Mouse (Mus musculus): ENCODE measurements around the gene Wsb1. TPM values are rescaled to one million over a fixed set of nuclear protein-coding genes. Genes with fewer than 3 reads are reported as not detected.
A peak's percentile ranks its signal among the peaks of the same experiment; 100 is the strongest.
"Not testable (repeated sequence)": the region's sequence is repeated elsewhere in the genome, so short reads cannot be mapped to it uniquely, and the experiment has no call there.

Gene Wsb1
- total RNA-seq, 2 experiments from 2014 or later = 45.0 to 45.1 TPM

DNA sequence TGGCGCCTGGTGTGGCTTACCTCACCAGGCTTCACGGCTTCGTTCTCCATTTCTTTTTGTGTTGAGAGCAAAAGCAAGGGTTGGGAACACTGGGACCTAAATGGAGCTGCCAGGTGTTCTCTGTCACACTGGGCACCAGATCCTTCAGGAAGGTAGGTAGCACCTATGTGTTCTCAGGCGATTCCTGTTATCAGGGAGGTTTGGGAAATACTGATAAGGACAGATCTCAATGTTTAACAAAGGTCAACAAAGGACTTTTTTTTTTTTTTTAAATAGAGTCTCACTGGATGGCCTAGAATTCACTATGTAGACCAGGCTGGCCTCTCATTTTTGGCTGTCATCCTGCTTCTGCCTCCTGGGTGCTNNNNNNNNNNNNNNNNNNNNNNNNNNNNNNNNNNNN is 19.3 kb upstream of the Wsb1 start:
- ATAC-seq (replicated peaks; ENCODE audit: low FRiP score, low TSS enrichment, poor library complexity, severe bottlenecking) = no peak

DNA sequence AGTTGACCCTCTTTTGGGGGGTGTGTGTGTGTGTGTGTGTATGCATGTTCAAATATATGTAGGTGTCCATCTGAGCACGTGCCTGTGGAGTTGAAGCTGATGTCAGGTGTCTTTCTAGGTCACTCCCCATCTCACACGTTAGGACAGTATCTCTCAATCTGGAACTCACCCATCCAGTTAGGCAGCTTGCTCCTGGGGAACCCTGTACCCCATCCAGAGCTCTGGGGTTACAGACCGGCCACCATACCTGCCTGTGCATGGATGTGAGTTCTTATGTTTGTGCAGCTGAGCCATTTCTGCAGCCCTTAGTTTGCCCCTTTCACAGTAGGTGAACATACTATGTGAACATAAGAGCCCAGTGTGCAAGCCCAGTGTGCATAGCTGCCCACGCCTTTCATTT is 18.6 kb upstream of the Wsb1 start:
- no peak for ATAC-seq (replicated peaks; ENCODE audit: low FRiP score, low TSS enrichment, poor library complexity, severe bottlenecking)

DNA sequence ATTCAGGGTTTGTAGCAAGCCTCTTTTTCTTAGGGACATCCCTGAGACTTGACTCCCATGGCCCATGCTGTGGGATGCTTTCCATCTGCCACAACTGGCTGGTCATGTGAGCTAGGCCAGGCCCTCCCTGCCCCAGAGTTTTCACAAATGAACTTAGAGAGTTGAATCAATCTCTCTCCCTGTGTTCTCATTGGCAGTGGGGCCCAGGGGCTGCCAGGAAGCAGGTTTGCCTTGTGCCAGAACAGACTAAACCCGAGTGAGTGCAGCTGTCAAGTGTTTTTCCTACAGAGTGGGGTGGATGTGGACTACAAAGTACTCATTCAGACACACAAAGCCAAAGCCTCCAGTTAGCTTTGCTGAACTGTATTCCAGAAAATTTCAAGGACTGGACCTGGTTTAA is 12.7 kb upstream of the Wsb1 start:
- no peak for ATAC-seq (replicated peaks; ENCODE audit: low FRiP score, low TSS enrichment, poor library complexity, severe bottlenecking)

DNA sequence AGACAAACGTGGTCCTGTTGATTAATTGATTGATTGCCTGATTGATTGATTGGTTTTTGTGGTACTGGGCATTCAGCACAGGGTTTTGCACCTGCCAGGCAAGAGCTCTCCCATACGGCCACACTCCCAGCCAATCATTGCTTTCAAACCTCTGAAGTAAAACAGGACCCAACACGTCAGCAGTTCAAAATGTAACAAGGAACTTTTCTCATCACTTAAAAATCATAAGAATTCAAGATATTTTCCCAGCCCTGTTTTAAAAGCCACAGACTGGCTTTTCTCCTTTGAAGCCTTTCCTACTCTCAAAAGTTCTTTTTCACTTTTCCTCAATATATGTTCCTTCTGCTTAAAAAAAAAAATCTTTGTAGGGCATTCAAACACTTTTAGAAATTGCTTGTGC is 9.9 kb upstream of the Wsb1 start:
- ATAC-seq (replicated peaks; ENCODE audit: low FRiP score, low TSS enrichment, poor library complexity, severe bottlenecking) = no peak

DNA sequence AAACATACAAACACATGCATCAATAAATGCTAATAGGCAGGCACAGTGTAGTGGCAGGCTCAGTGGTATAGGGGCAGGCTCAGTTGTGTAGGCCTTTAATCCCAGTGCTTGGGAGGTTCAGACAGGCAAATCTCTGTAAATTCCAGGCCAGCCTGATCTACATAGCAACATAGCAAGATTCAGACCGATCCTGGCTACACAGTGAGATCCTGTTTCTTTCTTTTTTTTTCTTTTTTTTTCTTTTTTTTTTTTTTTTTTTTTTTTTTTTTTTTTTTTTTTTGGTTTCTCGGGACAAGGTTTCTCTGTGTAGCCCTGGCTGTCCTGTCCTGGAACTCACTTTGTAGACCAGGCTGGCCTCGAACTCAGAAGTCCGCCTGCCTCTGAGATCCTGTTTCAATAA is 5.7 kb upstream of the Wsb1 start:
- ATAC-seq (replicated peaks; ENCODE audit: low FRiP score, low TSS enrichment, poor library complexity, severe bottlenecking) = not testable (repeated sequence)

DNA sequence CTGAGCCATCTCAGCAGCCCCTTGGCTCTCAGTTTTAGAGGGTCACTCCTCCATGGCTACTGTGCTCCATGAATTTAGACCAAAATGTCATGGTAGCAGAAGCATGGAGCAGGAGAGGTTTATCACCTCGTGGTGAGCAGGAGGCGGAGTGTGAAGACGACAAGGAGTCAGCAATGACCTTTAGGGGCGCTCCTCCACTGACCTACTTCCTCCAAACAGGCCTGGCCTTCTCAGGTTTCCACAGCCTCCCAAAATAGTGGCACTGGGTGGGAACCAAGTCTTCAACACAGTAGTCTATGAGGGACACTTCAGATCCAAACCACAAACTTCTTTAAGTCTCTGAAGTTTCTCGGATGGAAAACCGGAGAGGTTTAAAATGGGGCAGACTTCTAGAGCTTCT is 4.3 kb upstream of the Wsb1 start:
- no peak for ATAC-seq (replicated peaks; ENCODE audit: low FRiP score, low TSS enrichment, poor library complexity, severe bottlenecking)

DNA sequence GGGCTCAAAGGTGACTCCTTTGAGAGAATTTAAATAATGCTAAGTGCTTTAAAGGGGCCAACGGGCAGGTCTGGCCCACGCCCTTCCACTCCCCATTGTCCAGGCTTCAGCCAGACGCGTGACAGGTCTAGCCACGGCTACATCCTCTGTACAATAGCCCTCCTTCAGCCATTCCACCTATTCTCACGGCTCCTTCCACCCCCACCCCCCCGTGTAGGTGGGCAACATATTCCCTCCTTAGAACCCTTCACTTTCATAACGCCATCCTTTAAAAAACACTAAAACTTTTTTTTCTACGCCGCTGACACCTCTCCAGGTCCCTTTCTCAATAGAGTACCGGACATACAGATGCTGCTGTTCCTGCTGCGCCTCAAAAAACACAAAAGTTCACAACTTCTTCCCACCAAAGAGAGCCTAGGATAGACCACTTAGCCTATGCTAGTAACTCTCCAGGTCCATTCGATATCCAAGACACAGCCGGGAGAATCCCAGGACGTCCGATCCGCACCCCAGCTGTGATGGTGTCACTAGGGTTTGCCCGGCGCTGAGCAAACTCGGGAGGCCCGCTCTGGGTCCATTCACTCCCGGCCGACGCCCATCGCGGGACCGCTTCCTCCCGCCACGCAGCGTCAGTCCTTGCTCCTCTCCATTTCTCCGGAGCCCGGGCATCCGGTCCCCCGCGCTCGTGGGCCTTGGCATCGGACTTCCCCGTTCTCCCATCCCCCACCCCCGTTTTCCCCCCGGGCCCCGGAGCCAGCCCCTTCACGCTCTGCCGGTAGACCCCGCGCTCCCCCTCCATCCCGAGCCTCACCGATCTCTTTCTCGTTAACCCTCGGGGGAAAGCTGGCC is 705 bp downstream of the Wsb1 start:
- ATAC-seq (replicated peaks; ENCODE audit: low FRiP score, low TSS enrichment, poor library complexity, severe bottlenecking) = 0 out of 2 replicates have a peak, but pooled peaks have one; percentile 28

DNA sequence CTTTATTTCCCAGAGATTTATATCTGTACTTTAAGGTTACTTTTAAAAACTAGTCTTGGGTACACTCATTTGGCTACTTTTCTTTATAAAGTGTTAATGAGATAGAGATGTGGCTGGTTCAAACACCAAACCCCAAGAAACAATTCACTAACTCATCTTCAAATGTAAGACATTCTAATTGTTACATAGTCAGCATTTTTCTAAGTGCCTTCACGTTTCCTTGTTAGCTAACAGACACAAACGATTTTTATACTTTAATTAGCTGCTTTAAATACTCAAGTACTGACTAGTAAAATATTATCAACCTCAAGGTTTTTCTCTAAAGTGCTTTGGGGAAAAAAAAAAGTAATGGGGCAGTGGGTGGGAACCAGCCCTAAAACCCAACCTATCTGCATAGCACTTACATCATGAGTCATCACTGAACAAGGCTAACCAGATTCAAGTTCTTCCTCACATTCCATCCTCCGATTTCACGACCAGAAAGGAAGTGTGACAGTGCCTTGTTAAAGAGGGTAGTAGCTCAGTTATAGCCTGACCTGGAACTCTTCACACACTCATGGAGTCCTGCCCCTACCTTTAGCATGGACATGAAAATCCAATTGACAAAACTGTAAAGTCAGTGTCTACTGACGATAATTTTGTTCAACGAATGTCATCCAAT is 1.5 kb downstream of the Wsb1 start:
- no peak for ATAC-seq (replicated peaks; ENCODE audit: low FRiP score, low TSS enrichment, poor library complexity, severe bottlenecking)

DNA sequence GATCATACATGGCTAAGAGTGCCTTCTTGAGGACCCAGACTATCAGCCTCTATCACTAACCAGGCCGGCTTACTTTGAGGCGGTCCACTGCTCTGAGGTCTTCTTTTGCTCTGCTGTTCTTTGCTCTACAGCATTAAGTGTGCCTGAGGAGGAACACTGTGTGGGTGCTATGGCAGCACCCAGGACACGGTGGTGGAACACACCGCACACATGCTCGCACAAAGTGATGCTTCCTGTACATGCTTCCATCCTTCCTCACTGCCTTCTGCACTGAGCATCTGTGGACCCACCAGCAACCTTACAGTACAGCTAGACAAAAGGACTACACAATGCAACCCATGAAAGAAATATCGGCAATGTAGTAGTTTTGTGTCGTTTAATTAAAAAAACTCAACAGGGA is 15.4 kb downstream of the Wsb1 start:
- no peak for ATAC-seq (replicated peaks; ENCODE audit: low FRiP score, low TSS enrichment, poor library complexity, severe bottlenecking)

DNA sequence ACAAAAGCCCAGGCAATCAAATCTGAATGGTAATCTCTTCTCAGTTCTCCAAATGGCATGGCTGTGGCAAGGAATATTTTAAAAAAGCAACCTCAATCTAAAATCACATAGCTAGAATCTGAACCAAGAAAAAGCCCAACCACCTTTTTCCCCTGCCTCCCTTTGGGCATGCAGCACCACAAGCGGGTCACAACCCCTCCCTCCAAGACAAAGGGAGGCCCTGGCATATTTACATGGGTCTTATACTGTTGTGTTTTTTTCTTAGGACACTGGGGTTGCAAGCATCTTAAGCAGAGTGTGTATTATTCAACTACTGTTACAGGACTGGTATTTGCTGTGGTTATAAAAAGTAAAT is 16.1 kb downstream of the Wsb1 start:
- ATAC-seq (replicated peaks; ENCODE audit: low FRiP score, low TSS enrichment, poor library complexity, severe bottlenecking) = no peak

DNA sequence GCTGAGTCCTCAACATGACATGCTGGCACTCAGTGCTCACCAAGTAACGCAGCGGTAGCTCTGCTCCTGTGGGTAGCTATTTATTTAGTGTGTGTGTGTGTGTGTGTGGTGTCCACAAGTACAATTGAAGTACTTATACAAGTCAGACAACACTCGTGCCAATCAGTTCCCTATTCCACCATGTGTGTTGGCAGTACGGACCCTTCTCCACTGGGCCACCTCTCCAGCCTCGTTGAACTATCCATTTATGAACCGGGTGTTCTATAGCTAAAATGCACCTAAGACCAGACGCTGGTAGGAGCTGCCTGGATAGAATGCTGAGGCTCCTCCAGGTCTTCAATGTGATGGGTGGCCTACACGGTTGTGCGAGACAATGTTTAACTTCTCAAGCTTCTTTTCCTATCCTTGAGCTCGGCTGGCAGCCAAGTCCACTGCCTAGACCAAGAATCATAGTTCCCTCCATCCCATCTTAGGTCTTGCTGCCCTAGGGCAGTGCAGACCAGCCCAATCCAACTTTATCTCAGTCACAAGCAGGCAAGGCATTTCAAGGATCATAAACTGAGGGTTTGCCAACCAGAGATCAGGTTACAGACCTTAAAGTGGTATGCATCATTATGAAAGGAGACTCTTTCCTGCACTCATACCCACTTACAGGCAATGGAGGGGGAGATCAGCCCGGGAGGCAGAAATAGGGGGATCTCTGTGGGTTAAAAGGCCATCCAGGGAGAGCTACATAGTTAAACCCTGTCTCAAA is 16.6 kb downstream of the Wsb1 start:
- no peak for ATAC-seq (replicated peaks; ENCODE audit: low FRiP score, low TSS enrichment, poor library complexity, severe bottlenecking)

DNA sequence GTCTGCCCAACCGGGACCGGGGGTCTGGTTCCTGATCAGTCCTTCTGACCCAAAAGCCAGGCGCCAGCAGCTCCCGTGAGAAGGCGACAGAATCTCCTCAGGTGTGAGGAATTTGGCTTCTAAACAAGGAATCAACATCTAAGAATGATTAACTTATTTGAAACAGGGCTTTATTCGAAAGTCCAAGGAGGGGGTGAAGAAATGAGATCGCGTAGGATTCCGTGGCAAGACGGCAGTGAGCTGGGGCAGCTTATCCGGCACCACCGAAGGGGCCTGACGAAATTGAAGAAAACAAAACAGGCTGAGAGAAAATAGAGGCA is 24.3 kb downstream of the Wsb1 start:
- ATAC-seq (replicated peaks; ENCODE audit: low FRiP score, low TSS enrichment, poor library complexity, severe bottlenecking) = no peak

DNA sequence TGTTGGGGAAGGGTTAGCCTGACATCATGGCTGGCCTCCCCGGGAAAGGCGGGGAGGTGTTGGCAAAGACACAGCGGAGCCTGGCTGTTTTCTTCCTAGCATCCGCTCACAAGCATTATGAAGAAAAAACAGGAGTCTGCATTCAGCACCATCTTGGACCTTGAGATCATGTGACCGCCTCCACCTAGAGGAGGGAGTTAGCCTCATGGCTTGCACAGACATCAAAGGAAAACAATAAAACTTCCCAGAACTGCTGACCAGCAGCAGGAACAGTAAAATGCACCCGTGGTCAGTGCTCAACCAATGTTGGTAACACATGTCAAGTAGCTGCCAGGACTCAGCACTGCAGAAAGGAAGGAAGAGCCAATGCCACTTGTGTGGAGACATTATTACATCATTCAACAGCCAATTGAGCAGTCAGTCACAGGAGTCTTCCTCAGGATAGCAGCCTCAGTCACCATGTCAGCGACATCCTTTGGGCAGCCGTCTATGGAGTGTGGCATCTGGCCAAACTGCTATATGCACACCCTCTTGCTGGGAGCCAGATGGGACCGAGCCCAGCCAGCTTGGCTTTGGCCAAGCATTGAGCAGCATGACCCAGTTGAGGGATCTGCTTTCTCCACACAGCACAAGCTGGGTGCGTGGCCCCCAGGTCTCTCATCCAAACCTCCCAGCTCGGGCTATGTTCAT is 24.8 kb downstream of the Wsb1 start:
- no peak for ATAC-seq (replicated peaks; ENCODE audit: low FRiP score, low TSS enrichment, poor library complexity, severe bottlenecking)

DNA sequence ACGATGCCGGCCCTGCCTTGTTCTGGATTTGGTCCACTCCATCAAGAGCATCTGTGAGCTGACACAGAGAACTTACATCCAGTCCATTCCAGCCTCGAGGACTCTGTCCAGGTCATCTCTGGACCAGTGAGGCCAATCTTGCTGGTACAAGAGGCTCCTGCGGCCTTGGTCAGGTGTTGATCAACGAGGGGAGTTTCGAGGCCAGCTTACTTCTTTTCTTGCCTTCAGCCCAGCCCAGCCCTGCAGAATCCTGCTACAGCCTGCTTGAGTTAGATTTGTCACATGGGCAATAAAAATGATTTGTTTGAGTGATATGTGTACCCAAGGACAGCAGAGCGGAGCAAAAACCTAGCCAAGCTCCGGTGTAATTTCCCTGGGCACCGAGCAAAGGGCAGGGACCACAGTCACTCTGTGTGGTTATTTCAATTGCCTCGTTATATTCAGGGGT is 25.4 kb downstream of the Wsb1 start:
- ATAC-seq (replicated peaks; ENCODE audit: low FRiP score, low TSS enrichment, poor library complexity, severe bottlenecking) = no peak

DNA sequence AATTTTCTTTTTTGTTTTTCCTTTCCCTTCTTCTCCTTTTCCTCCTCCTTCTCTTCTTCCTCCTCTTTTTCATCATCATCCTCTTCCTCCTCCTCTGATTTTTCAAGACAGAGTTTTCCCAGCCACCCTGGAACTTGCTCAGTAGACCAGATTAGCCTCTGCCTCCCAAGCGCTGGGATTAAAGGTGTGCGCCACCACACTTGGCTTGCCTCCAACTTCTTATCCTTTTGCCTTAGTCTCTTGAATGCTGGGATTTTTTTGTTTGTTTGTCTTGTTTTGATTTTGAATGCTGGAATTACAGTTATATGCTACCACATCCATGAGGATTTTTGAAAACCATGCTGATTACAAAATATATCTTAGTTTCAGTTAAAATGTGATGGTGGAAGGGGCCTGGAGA is 26.4 kb downstream of the Wsb1 start:
- ATAC-seq (replicated peaks; ENCODE audit: low FRiP score, low TSS enrichment, poor library complexity, severe bottlenecking) = no peak

DNA sequence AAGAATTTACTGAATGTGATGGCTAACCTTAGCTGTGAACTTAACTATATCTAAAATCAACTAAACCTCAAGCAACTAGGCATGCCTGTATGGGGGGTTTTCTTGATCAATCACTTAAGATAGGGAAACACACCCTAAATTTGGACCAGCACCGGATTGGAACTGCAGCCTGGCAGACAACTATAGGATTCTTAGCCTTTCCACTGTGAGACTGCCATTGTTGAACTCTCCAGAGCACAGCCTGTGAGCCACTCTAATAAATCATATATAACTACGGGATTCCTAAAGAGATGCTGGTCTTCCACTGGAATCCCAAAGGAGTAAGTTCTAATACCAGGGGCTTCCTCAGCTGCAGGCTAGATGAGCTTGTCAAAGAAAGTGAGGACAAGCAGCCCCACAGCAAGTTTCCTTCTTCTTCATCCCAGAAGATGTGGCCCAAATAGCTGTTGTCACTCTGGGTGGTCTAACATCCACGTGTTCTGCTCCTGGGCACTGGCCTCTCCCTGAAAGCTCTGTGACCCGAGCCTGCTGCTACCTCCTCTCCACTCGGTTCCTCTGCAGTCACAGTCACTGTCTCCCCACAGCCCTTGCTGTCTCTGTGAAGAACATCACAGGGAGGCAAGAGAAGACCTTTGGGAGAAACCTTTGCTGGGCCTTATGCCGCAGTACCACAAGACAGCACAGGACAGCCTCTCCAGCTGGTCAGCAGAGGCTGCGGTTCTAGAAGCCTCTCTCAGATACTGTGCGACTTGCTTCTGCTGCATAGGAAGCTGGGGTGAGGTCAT is 28.9 kb downstream of the Wsb1 start:
- ATAC-seq (replicated peaks; ENCODE audit: low FRiP score, low TSS enrichment, poor library complexity, severe bottlenecking) = no peak

DNA sequence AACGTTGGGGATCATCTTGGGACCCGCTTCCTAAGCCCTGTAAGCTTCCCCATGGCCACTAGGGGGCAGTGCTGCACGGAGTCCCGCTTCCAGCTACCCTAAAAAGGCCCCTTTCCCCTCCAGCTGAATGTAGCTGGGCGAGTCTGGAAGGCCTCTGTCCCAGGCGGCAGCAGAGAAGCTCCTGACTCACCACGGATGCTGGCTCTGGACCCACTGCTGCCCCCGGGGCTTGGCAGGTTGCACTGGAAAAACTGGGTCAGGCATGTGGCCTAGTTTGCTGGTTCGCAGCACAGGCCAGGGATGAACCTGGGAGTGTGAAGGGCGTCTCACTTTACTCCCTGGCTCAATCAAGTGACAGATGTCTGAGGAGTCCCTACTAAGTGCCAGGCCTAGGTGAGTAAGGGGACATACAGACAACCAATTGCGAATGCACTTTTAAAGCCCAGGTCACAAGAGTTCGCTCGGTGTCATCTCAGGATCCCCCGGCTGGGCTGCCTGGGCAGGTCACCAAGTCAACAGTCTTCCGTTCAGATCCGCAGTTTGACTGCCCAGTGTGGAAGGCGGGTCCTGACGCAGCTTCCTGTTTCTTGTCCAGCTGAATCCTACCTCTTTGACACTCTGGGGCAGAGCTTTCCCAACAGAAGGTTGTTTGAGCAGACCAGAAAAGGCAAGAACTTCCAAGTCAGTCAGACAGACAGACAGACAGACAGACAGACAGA is 29.8 kb downstream of the Wsb1 start:
- peak; percentile 90 for ATAC-seq (replicated peaks; ENCODE audit: low FRiP score, low TSS enrichment, poor library complexity, severe bottlenecking)

DNA sequence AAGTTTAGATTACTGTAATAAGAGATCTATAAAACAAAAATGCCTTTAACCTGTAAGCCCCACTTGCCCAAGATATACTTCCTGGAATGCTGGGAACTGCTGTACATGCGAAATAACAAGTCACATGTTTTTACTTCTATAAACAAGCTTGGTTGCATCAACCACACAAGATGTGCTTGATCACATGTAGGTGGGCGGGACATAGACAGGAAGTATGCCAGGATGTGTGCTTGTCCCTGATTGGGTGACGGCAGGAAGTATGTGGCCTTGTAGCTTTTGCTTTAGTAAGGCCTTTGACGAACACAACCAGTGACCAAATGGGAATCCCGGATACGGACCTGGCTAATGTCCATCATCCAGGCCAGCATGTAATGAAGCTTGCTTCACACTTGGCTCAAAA is 31.1 kb downstream of the Wsb1 start:
- ATAC-seq (replicated peaks; ENCODE audit: low FRiP score, low TSS enrichment, poor library complexity, severe bottlenecking) = no peak

DNA sequence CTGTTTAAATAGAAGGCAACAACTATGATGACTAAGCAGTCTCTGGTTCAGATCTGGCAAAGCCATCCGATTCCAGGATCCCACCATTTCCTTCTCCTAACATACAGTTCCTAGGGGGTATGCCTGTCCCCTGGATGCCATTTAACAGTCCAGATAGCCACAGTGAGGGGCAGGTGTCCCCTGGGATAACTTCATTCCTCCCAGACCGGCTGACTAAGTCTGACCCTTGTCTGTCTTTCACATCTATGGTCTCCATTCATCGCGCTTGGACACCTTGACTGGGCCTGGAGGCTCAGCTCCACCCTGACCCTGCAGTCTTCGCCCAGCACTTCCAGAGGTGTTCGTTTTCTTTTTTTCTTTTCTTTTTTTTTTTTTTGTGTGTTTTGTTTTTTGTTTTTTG is 31.8 kb downstream of the Wsb1 start:
- no peak for ATAC-seq (replicated peaks; ENCODE audit: low FRiP score, low TSS enrichment, poor library complexity, severe bottlenecking)

Measured in megakaryocyte-erythroid progenitor cell, adult 5-6 weeks (primary cell).